Mouse (Mus musculus) ES-E14 (cell line): Measurements from ENCODE around the gene Caap1. TPM values are rescaled to one million over a fixed set of nuclear protein-coding genes. Genes with fewer than 3 reads are reported as not detected.
A peak's percentile ranks its signal among the peaks of the same experiment; 100 is the strongest.

Experiments
- DNase-seq: peaks from one replicate; pipeline ENCODE4 v3.0.0-alpha.2; 2013; ENCODE audit warnings: low read depth, low spot score
- H3K27ac ChIP-seq: 2 replicates; pipeline ENCODE4 v1.5.1; 2012; ENCODE audit warnings: low read depth, mild to moderate bottlenecking, low read length, moderate library complexity, mixed read lengths; ENCODE audit not compliant: poor library complexity, insufficient read depth, severe bottlenecking
- H3K36me3 ChIP-seq: 2 replicates; pipeline ENCODE4 v1.6.1; 2012; ENCODE audit warnings: mild to moderate bottlenecking, low read length, moderate library complexity, mixed read lengths; ENCODE audit not compliant: control insufficient read depth, poor library complexity, insufficient read depth, severe bottlenecking
- H3K4me1 ChIP-seq, 2 experiments: fragments of 150-350 bp in 1 of 2; sonication (generic) in 1 of 2; 2 replicates each; pipeline ENCODE4 v1.6.1; 2012; ENCODE audit warnings: low read length in 2 of 2, mild to moderate bottlenecking in 1 of 2, mixed read lengths in 1 of 2; ENCODE audit not compliant: control insufficient read depth in 2 of 2, insufficient read depth in 2 of 2, poor library complexity in 1 of 2
- H3K4me3 ChIP-seq, 2 experiments: fragments of 150-350 bp in 1 of 2; sonication (generic) in 1 of 2; 2 replicates each; pipeline ENCODE4 v1.5.1; 2012; ENCODE audit warnings: low read length in 2 of 2, low read depth in 1 of 2, mild to moderate bottlenecking in 1 of 2, mixed read lengths in 1 of 2; ENCODE audit not compliant: insufficient read depth in 1 of 2, poor library complexity in 1 of 2, severe bottlenecking in 1 of 2
- H3K9ac ChIP-seq: 2 replicates; pipeline ENCODE4 v1.6.1; 2012; ENCODE audit warnings: low read depth, mild to moderate bottlenecking, low read length, mixed read lengths; ENCODE audit not compliant: poor library complexity, insufficient read depth, severe bottlenecking
- H3K9me3 ChIP-seq: fragments of 150-350 bp; sonication (generic); 2 replicates; pipeline ENCODE4 v1.6.1; 2012; ENCODE audit warnings: low read depth, mild to moderate bottlenecking, low read length; ENCODE audit not compliant: control insufficient read depth, insufficient read depth
- CHD2 ChIP-seq: IDR thresholded peaks from 2 replicates; pipeline ENCODE4 v1.6.1; 2014; ENCODE audit warnings: mild to moderate bottlenecking, low read depth, low read length, inconsistent platforms
- HCFC1 ChIP-seq: IDR thresholded peaks from 2 replicates; pipeline ENCODE4 v1.6.1; 2012; ENCODE audit warnings: low read length, inconsistent platforms, borderline replicate concordance; ENCODE audit not compliant: insufficient read depth
- MAFK ChIP-seq: IDR thresholded peaks from 2 replicates; pipeline ENCODE4 v1.6.1; 2014; ENCODE audit warnings: mild to moderate bottlenecking, low read depth, low read length, inconsistent platforms; ENCODE audit not compliant: insufficient read depth
- ZC3H11A ChIP-seq: IDR thresholded peaks from 2 replicates; pipeline ENCODE4 v1.6.1; 2012; ENCODE audit warnings: low read depth, mild to moderate bottlenecking, inconsistent platforms, low read length, borderline replicate concordance
- ZNF384 ChIP-seq: IDR thresholded peaks from 2 replicates; pipeline ENCODE4 v1.6.1; 2012; ENCODE audit warnings: low read depth, low read length, inconsistent platforms
- in situ Hi-C, 2 experiments: fragments of 600-800 bp; cut with MboI; formaldehyde crosslinking; loops; one replicate each; pipeline ENCODE4 v1.15.1; 2025; ENCODE audit warnings: low sequenced_read_pairs in 2 of 2, inconsistent platforms in 1 of 2; ENCODE audit not compliant: unreplicated experiment in 2 of 2
- total RNA-seq: library from RNA; depleted of rRNA; stranded (reverse); fragments of 300-350 nt; gene quantifications from 2 replicates; pipeline ENCODE4 v1.2.3, GENCODE M21; 2012

Caap1 gene
- total RNA-seq, 1 experiment, result 11.2 TPM

DNA sequence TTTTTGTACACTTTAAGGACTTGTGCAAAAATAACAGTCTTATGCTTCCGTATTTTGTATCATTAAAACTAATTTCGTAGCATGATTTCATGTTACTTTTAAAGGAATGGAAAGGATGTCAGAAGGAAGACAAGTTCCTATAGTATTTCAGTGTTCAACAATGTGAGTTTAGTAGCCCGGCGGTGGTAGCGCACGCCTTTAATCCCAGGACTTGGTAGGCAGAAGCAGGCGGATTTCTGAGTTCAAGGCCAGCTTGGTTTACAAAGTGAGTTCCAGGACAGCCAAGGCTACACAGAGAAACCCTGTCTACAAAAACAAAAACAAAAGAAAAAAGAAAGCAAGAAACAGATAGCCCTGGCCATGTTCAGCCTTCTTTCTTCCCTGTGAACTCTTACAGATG, 549 bp upstream of the Caap1 start:
- H3K4me3 ChIP-seq, result peak overlapping the region in 1 of 2 experiments; percentile 76; a peak in 2 of 4 replicates
- no peak overlapping the region for H3K27ac ChIP-seq
- peaks cover 0 to 4% of the 10 kb centered on the region in 2 experiments; a peak in 2 of 4 replicates for H3K4me1 ChIP-seq
- H3K36me3 ChIP-seq, result no peaks in the 10 kb centered on the region
- H3K9ac ChIP-seq, result no peak overlapping the region
- DNase-seq, result no peak
- no peaks in the 10 kb centered on the region for H3K9me3 ChIP-seq
- no peak for TF ChIP-seq CHD2
- TF ChIP-seq HCFC1, result no peak
- no peak for TF ChIP-seq ZC3H11A
- no peak for TF ChIP-seq MAFK
- TF ChIP-seq ZNF384, result no peak; the same call in 1 of the 2 replicates
- in situ Hi-C loops, result no loop called here

DNA sequence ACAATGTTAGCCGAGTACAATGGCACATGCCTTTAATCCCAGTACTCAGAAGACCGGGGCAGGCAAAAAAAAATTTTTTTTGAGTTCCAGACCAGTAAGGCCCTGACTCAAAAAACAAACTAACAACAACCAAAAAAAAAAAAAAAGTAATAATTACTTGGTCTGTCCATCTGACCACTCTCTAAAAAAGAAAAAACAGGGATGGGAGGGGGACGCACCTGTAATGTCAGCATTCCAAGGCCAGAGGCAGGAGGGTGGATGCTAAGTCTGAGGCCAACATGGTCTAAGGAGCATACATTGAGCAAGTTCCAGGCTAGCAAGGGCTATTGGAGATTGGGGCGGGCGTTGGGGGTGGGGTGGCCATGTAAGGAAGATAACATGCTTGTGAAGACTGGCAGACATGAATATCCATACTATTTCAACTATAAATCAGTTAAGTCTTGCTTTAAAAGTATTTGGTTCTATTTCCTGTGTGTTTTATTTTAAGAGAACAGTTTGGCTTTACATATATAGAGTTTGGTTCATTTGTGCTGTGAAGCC, 1.6 kb downstream of the Caap1 start:
- TF ChIP-seq ZC3H11A (no peak), ZNF384 (peak; percentile 89), CHD2 (no peak), HCFC1 (no peak), MAFK (no peak)
- H3K4me1 ChIP-seq, result peaks cover 0 to 4% of the 10 kb centered on the region in 2 experiments; a peak in 2 of 4 replicates
- no peaks in the 10 kb centered on the region for H3K36me3 ChIP-seq
- no peaks in the 10 kb centered on the region for H3K9me3 ChIP-seq
- peak overlapping the region in 1 of 2 experiments; percentile 76; a peak in 2 of 4 replicates for H3K4me3 ChIP-seq
- H3K27ac ChIP-seq, result no peak overlapping the region
- no peak for DNase-seq
- in situ Hi-C loops, result no loop called here
- no peak overlapping the region for H3K9ac ChIP-seq

DNA sequence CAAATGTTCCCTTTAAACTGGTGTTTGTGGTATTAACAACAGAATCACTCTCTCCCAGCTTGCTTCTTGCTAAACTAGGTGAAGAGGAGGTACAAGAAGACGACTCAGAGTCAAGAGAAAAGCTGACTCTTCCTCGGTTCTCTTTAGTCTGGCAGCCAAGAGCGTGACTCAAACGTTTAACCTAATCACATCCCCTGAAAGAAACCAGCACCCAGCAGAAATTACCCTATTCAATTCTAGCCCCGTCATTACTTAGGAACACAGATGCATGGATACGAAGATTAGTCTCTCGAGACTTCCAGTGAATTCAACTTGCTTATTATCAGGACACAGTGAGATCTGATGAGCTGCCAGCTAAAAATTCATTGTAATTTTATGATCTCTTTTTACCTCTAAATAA, 12.3 kb downstream of the Caap1 start:
- TF ChIP-seq HCFC1 (no peak), ZNF384 (no peak), CHD2 (no peak), ZC3H11A (no peak), MAFK (no peak)
- no peak for DNase-seq
- Histone ChIP-seq H3K9ac (no peak overlapping the region), H3K36me3 (peaks cover 2% of the 10 kb centered on the region), H3K9me3 (no peaks in the 10 kb centered on the region), H3K4me3 (no peak overlapping the region), H3K4me1 (no peaks in the 10 kb centered on the region), H3K27ac (no peak overlapping the region)
- in situ Hi-C loops, result no loop called here

DNA sequence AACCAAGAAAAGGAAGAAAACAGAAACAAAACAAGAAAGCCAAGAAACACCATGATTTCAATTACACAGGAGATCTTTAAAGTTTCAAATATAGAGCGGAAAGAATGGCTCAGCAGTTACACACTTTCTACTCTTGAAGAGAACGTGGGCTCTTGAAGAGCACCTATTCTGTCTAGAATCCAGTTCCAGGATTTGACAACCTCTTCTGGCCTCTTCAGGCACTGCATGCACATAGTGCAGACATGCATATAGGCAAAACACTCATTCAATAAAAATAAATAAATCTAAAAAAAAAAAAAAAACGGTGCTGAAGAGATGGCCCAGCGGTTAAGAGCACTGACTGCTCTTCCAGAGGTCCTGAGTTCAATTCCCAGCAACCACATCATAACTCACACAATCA, 13.6 kb downstream of the Caap1 start:
- H3K9ac ChIP-seq, result no peak overlapping the region
- in situ Hi-C loops, result no loop called here
- peaks cover 4% of the 10 kb centered on the region for H3K36me3 ChIP-seq
- no peak for TF ChIP-seq ZNF384
- no peak for TF ChIP-seq ZC3H11A
- no peak for TF ChIP-seq MAFK
- no peak for TF ChIP-seq HCFC1
- TF ChIP-seq CHD2, result no peak
- H3K4me1 ChIP-seq, result no peaks in the 10 kb centered on the region
- no peak overlapping the region for H3K4me3 ChIP-seq
- H3K27ac ChIP-seq, result no peak overlapping the region
- no peaks in the 10 kb centered on the region for H3K9me3 ChIP-seq
- DNase-seq, result no peak
